Mouse (Mus musculus): ENCODE measurements around the gene Thegl. TPM values are rescaled to one million over a fixed set of nuclear protein-coding genes. Genes with fewer than 3 reads are reported as not detected.

Gene Thegl
- polyA plus RNA-seq, 1 experiment from 2014 or later = not detected

DNA sequence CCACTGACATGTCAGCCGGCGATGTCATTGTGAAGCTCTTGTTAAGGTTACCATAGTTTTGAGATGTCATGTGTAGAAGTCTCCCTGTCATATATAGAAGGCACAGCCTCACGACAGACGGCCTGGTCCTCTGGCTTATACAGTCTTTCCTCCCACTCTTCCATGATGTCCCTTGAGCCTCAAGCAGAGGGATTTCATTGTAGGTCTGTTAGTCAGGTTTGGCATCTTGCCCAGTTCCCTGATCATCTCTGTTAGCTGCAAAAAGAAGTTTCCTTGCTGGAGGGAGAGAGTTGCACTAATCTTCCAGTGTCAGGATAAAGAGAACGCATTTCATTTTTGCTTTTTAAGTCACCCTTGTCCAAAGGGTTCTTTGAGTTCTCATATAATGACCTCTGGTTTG is 36.8 kb downstream of the Thegl start:
- Histone ChIP-seq H3K4me3 (ENCODE audit: control insufficient read depth in 1 of 2, insufficient read depth in 1 of 2, low read depth in 1 of 2, low read length in 2 of 2) (no peak overlapping the region), H3K4me2 (ENCODE audit: low read length) (no peak overlapping the region), H3K9me3 (ENCODE audit: control insufficient read depth, low read length) (peaks cover 7% of the 10 kb centered on the region), H3K4me1 (ENCODE audit: control insufficient read depth in 2 of 2, insufficient read depth in 2 of 2, low read length in 2 of 2) (no peaks in the 10 kb centered on the region), H3K9ac (ENCODE audit: low read length) (no peak overlapping the region), H3K27ac (replicated peaks in 1 of 2; ENCODE audit: control insufficient read depth in 1 of 2, insufficient read depth in 1 of 2, low read depth in 2 of 2, low read length in 2 of 2) (no peak overlapping the region), H3K36me3 (ENCODE audit: control insufficient read depth, insufficient read depth, low read length) (no peaks in the 10 kb centered on the region), H3K27me3 (ENCODE audit: control insufficient read depth, insufficient read depth, low read length) (no peaks in the 10 kb centered on the region)
- 75% methylated on average over 5 of the region's 5 CpGs for WGBS
- ATAC-seq (ENCODE audit: insufficient number of reproducible peaks, insufficient read depth, low FRiP score, low read depth) = no peak

DNA sequence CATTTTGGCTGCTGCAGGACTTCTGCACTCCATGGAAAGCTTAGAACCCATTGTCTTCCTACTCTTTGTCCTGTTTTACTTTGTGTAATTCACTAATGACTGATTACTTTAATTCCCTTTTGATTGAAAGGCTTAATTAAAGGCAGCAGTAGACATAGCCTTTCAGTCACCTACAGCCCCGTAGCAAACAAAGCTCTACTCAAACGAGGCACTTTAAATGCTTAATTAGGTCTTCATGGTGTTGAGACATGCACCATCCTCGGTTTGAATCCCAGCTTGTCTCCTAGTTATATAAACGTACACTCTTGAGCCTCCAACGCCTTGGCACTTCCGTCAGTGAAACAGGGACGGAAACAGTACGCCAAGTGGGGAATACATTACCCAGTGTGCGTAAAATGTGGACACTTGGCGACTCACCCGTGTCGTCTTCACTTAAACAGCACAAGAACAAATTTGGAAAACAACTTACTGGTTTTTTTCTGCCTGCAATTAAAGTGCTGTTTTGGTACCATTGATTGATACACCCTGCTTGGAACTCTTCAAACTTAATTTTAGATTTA is 41.1 kb downstream of the Thegl start:
- H3K4me2 ChIP-seq (ENCODE audit: low read length) = no peak overlapping the region
- no peak for ATAC-seq (ENCODE audit: insufficient number of reproducible peaks, insufficient read depth, low FRiP score, low read depth)
- H3K4me3 ChIP-seq (ENCODE audit: control insufficient read depth in 1 of 2, insufficient read depth in 1 of 2, low read depth in 1 of 2, low read length in 2 of 2) = no peak overlapping the region
- H3K9ac ChIP-seq (ENCODE audit: low read length) = no peak overlapping the region
- H3K4me1 ChIP-seq (ENCODE audit: control insufficient read depth in 2 of 2, insufficient read depth in 2 of 2, low read length in 2 of 2) = no peaks in the 10 kb centered on the region
- peaks cover 7% of the 10 kb centered on the region for H3K9me3 ChIP-seq (ENCODE audit: control insufficient read depth, low read length)
- WGBS = 84% methylated on average over 12 of the region's 12 CpGs
- no peaks in the 10 kb centered on the region for H3K36me3 ChIP-seq (ENCODE audit: control insufficient read depth, insufficient read depth, low read length)
- no peak overlapping the region for H3K27ac ChIP-seq (replicated peaks in 1 of 2; ENCODE audit: control insufficient read depth in 1 of 2, insufficient read depth in 1 of 2, low read depth in 2 of 2, low read length in 2 of 2)
- H3K27me3 ChIP-seq (ENCODE audit: control insufficient read depth, insufficient read depth, low read length) = no peaks in the 10 kb centered on the region

DNA sequence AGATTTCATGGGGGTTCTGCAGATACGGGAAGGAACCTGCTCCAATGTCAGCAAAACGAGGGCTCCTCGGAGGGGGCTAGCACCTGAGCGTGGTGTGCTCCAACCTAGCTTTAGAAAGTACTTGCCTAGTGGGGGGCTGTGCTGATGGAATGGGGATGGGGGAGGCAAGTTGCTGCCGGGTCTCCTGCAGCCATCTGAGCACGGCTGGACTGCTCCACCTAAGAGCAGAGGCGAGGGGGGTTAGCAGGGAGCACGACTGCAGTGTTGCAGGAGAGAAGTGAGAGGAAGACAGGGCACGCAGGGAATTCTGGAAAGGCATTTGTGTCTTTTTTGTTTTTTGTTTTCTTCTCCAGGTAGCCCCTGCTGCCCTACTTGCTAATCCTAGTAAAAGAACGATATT is 44.5 kb downstream of the Thegl start:
- whole genome bisulfite sequencing = 30% methylated on average over 10 of the region's 10 CpGs
- Histone ChIP-seq H3K27me3 (ENCODE audit: control insufficient read depth, insufficient read depth, low read length) (no peaks in the 10 kb centered on the region), H3K4me2 (ENCODE audit: low read length) (no peak overlapping the region), H3K4me1 (ENCODE audit: control insufficient read depth in 2 of 2, insufficient read depth in 2 of 2, low read length in 2 of 2) (no peaks in the 10 kb centered on the region), H3K27ac (replicated peaks in 1 of 2; ENCODE audit: control insufficient read depth in 1 of 2, insufficient read depth in 1 of 2, low read depth in 2 of 2, low read length in 2 of 2) (no peak overlapping the region), H3K9ac (ENCODE audit: low read length) (no peak overlapping the region), H3K36me3 (ENCODE audit: control insufficient read depth, insufficient read depth, low read length) (no peaks in the 10 kb centered on the region), H3K4me3 (ENCODE audit: control insufficient read depth in 1 of 2, insufficient read depth in 1 of 2, low read depth in 1 of 2, low read length in 2 of 2) (no peak overlapping the region), H3K9me3 (ENCODE audit: control insufficient read depth, low read length) (no peaks in the 10 kb centered on the region)
- no peak for ATAC-seq (ENCODE audit: insufficient number of reproducible peaks, insufficient read depth, low FRiP score, low read depth)

DNA sequence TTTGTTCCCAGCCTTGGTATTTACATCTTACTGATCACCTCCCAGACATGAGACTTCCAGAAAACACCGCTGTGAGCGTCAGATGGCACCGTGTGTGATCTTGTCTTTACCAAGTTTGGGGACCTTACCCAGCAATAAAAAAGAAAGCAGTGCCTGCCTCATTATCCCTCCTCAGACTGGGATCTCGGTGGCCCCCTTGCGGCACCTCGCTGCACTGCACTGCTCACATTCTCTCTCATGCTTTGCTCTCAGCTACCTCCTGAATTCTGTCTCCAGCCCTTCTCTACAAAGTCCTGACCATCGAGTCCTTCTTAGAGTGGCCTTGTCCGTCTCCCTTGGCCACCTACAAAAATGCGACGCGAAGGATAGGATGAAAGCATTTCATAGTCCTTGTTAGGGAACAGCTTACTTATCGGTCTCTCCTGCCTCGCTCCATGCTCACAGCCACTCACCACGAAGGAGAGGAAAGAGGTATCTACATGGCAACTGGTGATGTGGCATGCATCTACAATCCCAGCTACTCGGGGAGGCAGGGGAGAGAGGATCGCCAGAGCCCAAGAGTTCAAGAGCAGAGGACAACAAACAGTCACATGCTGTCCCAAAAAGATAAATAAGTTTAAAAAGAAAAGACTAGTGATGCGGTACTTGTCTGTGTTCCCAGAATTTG is 45.7 kb downstream of the Thegl start:
- no peaks in the 10 kb centered on the region for H3K4me1 ChIP-seq (ENCODE audit: control insufficient read depth in 2 of 2, insufficient read depth in 2 of 2, low read length in 2 of 2)
- 29% methylated on average over 17 of the region's 17 CpGs for WGBS
- H3K4me3 ChIP-seq (ENCODE audit: control insufficient read depth in 1 of 2, insufficient read depth in 1 of 2, low read depth in 1 of 2, low read length in 2 of 2) = peak overlapping the region in 1 of 2 experiments; percentile 7; a peak in 1 of 4 replicates
- H3K27me3 ChIP-seq (ENCODE audit: control insufficient read depth, insufficient read depth, low read length) = no peaks in the 10 kb centered on the region
- H3K9ac ChIP-seq (ENCODE audit: low read length) = 0 out of 2 replicates have a peak overlapping the region, but pooled peaks have one; percentile 30
- H3K4me2 ChIP-seq (ENCODE audit: low read length) = peak overlapping the region; percentile 42
- H3K36me3 ChIP-seq (ENCODE audit: control insufficient read depth, insufficient read depth, low read length) = no peaks in the 10 kb centered on the region
- no peak for ATAC-seq (ENCODE audit: insufficient number of reproducible peaks, insufficient read depth, low FRiP score, low read depth)
- no peaks in the 10 kb centered on the region for H3K9me3 ChIP-seq (ENCODE audit: control insufficient read depth, low read length)
- no peak overlapping the region for H3K27ac ChIP-seq (replicated peaks in 1 of 2; ENCODE audit: control insufficient read depth in 1 of 2, insufficient read depth in 1 of 2, low read depth in 2 of 2, low read length in 2 of 2)

DNA sequence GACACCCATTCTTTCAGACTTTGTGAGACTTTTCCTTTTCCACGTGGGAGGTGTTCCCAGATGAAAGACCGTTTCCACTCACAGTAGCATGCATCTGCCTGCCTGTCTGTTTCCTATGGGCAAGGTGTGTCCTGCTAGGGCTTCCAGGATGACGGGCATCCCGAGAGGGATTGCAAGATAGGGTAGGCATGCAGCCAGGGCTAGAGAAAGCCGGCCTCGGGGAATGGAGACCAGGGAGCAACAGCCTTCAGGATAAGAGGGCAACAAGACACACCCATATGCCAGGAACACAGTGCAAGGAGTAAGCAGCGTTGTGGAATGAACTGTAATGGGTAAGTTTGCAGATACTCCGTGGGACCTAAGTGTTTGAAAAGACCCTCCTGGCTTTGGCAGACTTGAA is 51.5 kb downstream of the Thegl start:
- Histone ChIP-seq H3K4me1 (ENCODE audit: control insufficient read depth in 2 of 2, insufficient read depth in 2 of 2, low read length in 2 of 2) (peaks cover 5 to 7% of the 10 kb centered on the region in 2 experiments; a peak in 2 of 4 replicates), H3K9ac (ENCODE audit: low read length) (no peak overlapping the region), H3K27ac (replicated peaks in 1 of 2; ENCODE audit: control insufficient read depth in 1 of 2, insufficient read depth in 1 of 2, low read depth in 2 of 2, low read length in 2 of 2) (no peak overlapping the region), H3K4me2 (ENCODE audit: low read length) (no peak overlapping the region), H3K36me3 (ENCODE audit: control insufficient read depth, insufficient read depth, low read length) (no peaks in the 10 kb centered on the region), H3K27me3 (ENCODE audit: control insufficient read depth, insufficient read depth, low read length) (no peaks in the 10 kb centered on the region), H3K4me3 (ENCODE audit: control insufficient read depth in 1 of 2, insufficient read depth in 1 of 2, low read depth in 1 of 2, low read length in 2 of 2) (no peak overlapping the region), H3K9me3 (ENCODE audit: control insufficient read depth, low read length) (no peaks in the 10 kb centered on the region)
- 51% methylated on average over 8 of the region's 8 CpGs for WGBS
- no peak for ATAC-seq (ENCODE audit: insufficient number of reproducible peaks, insufficient read depth, low FRiP score, low read depth)

DNA sequence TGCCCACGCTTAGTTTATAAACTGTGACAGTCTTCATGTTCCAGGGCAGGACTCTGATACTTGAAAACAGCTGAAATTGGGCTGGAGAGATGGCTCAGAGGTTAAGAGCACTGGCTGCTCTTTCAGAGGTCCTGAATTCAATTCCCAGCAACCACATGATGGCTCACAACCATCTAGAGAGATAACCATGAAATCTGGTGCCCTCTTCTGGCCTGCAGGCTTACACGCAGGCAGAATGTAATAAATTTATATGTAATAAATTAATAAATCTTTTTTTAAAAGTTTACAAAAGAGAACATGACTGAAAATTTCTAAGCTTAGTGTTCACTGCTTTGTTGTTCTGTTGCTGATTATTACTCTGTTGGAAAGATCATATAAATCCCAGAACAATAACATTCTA is 55.2 kb downstream of the Thegl start:
- H3K4me1 ChIP-seq (ENCODE audit: control insufficient read depth in 2 of 2, insufficient read depth in 2 of 2, low read length in 2 of 2) = peaks cover 19 to 29% of the 10 kb centered on the region in 2 experiments
- H3K27ac ChIP-seq (replicated peaks in 1 of 2; ENCODE audit: control insufficient read depth in 1 of 2, insufficient read depth in 1 of 2, low read depth in 2 of 2, low read length in 2 of 2) = no peak overlapping the region
- WGBS = 93% methylated on average over 2 of the region's 2 CpGs
- no peaks in the 10 kb centered on the region for H3K36me3 ChIP-seq (ENCODE audit: control insufficient read depth, insufficient read depth, low read length)
- H3K4me2 ChIP-seq (ENCODE audit: low read length) = no peak overlapping the region
- no peak for ATAC-seq (ENCODE audit: insufficient number of reproducible peaks, insufficient read depth, low FRiP score, low read depth)
- no peak overlapping the region for H3K9ac ChIP-seq (ENCODE audit: low read length)
- no peak overlapping the region for H3K4me3 ChIP-seq (ENCODE audit: control insufficient read depth in 1 of 2, insufficient read depth in 1 of 2, low read depth in 1 of 2, low read length in 2 of 2)
- no peaks in the 10 kb centered on the region for H3K9me3 ChIP-seq (ENCODE audit: control insufficient read depth, low read length)
- H3K27me3 ChIP-seq (ENCODE audit: control insufficient read depth, insufficient read depth, low read length) = no peaks in the 10 kb centered on the region

DNA sequence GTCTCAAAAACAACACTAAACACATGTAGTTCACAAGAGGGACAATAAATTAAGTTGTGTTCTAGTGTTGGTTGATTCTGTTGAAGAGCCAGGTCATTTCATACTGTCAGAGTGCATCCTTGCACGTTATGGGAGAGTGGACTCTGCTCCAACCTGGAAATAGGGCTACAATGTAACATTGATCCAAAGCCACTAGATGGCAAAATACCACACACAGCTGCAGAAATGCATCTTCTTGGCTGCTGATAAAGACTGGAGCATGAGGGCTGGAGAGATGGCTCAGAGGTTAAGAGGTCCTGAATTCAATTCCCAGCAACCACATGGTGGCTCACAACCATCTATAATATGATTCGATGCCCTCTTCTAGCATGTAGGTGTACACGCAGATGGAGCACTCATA is 55.8 kb downstream of the Thegl start:
- Histone ChIP-seq H3K4me2 (ENCODE audit: low read length) (no peak overlapping the region), H3K9ac (ENCODE audit: low read length) (no peak overlapping the region), H3K27me3 (ENCODE audit: control insufficient read depth, insufficient read depth, low read length) (no peaks in the 10 kb centered on the region), H3K4me1 (ENCODE audit: control insufficient read depth in 2 of 2, insufficient read depth in 2 of 2, low read length in 2 of 2) (peaks cover 19 to 29% of the 10 kb centered on the region in 2 experiments), H3K9me3 (ENCODE audit: control insufficient read depth, low read length) (no peaks in the 10 kb centered on the region), H3K27ac (replicated peaks in 1 of 2; ENCODE audit: control insufficient read depth in 1 of 2, insufficient read depth in 1 of 2, low read depth in 2 of 2, low read length in 2 of 2) (no peak overlapping the region), H3K36me3 (ENCODE audit: control insufficient read depth, insufficient read depth, low read length) (no peaks in the 10 kb centered on the region), H3K4me3 (ENCODE audit: control insufficient read depth in 1 of 2, insufficient read depth in 1 of 2, low read depth in 1 of 2, low read length in 2 of 2) (no peak overlapping the region)
- no peak for ATAC-seq (ENCODE audit: insufficient number of reproducible peaks, insufficient read depth, low FRiP score, low read depth)
- 72% methylated on average over 3 of the region's 3 CpGs for WGBS

DNA sequence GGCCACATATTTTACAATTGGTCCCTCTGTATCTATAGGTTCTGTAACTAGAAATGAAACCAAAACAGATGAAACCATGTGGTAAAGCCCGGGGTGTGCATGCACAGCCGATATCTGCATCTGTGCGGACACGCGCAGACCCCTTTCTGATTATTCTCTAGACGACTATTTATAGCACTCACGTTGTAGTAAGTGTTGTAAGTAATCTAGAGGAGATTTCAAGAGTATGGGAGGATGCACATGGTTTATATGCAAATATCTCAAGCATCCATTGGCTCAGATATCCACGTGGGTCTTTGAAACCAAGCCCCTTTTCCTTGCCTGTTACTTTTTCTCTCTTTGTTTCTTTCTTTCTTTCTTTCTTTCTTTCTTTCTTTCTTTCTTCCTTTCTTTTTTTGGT is 58.0 kb downstream of the Thegl start:
- Histone ChIP-seq H3K36me3 (ENCODE audit: control insufficient read depth, insufficient read depth, low read length) (no peaks in the 10 kb centered on the region), H3K4me1 (ENCODE audit: control insufficient read depth in 2 of 2, insufficient read depth in 2 of 2, low read length in 2 of 2) (peaks cover 14 to 23% of the 10 kb centered on the region in 2 experiments), H3K4me3 (ENCODE audit: control insufficient read depth in 1 of 2, insufficient read depth in 1 of 2, low read depth in 1 of 2, low read length in 2 of 2) (no peak overlapping the region), H3K27me3 (ENCODE audit: control insufficient read depth, insufficient read depth, low read length) (no peaks in the 10 kb centered on the region), H3K9me3 (ENCODE audit: control insufficient read depth, low read length) (no peaks in the 10 kb centered on the region), H3K9ac (ENCODE audit: low read length) (no peak overlapping the region), H3K4me2 (ENCODE audit: low read length) (no peak overlapping the region), H3K27ac (replicated peaks in 1 of 2; ENCODE audit: control insufficient read depth in 1 of 2, insufficient read depth in 1 of 2, low read depth in 2 of 2, low read length in 2 of 2) (no peak overlapping the region)
- ATAC-seq (ENCODE audit: insufficient number of reproducible peaks, insufficient read depth, low FRiP score, low read depth) = no peak
- WGBS = 40% methylated on average over 8 of the region's 8 CpGs

All from heart, embryonic 14.5 days (tissue).